Mouse (Mus musculus) ES-Bruce4 (cell line): Measurements from ENCODE around the gene Dctn2. TPM values are rescaled to one million over a fixed set of nuclear protein-coding genes. Genes with fewer than 3 reads are reported as not detected.

ENCODE experiments used
- H3K27ac ChIP-seq: 2 replicates; pipeline ENCODE4 v1.5.1; 2012; ENCODE audit warnings: low read length, inconsistent platforms; ENCODE audit not compliant: insufficient read depth
- H3K27me3 ChIP-seq: 2 replicates; pipeline ENCODE4 v1.6.1; 2012; ENCODE audit warnings: mild to moderate bottlenecking, low read length, inconsistent platforms; ENCODE audit not compliant: control insufficient read depth, poor library complexity, insufficient read depth, severe bottlenecking
- H3K36me3 ChIP-seq: 2 replicates; pipeline ENCODE4 v1.6.1; 2012; ENCODE audit warnings: inconsistent platforms, mild to moderate bottlenecking, low read length, moderate library complexity; ENCODE audit not compliant: control insufficient read depth, poor library complexity, insufficient read depth, severe bottlenecking
- H3K4me1 ChIP-seq: one replicate; pipeline ENCODE4 v1.8.1; 2011; ENCODE audit warnings: low read length; ENCODE audit not compliant: control insufficient read depth, insufficient read depth
- H3K4me3 ChIP-seq: 2 replicates; pipeline ENCODE4 v1.5.1; 2011; ENCODE audit warnings: low read depth, mild to moderate bottlenecking, low read length
- H3K9ac ChIP-seq: 2 replicates; pipeline ENCODE4 v1.6.1; 2012; ENCODE audit warnings: low read depth, mild to moderate bottlenecking, inconsistent platforms; ENCODE audit not compliant: poor library complexity, severe bottlenecking
- H3K9me3 ChIP-seq: replicated peaks from 2 replicates; pipeline ENCODE4 v1.6.1; 2012; ENCODE audit warnings: mild to moderate bottlenecking, low read length, inconsistent platforms; ENCODE audit not compliant: control insufficient read depth, poor library complexity, insufficient read depth, severe bottlenecking
- CTCF ChIP-seq: IDR thresholded peaks from one replicate; pipeline ENCODE4 v1.8.1; 2011; ENCODE audit warnings: low read depth, low read length
- EP300 ChIP-seq: IDR thresholded peaks from 2 replicates; pipeline ENCODE4 v1.6.1; 2011; ENCODE audit warnings: low read depth, low read length; ENCODE audit not compliant: insufficient read depth
- POLR2A ChIP-seq: IDR thresholded peaks from one replicate; pipeline ENCODE4 v1.8.1; 2011; ENCODE audit warnings: low read length; ENCODE audit not compliant: insufficient read depth
- polyA plus RNA-seq: library from polyadenylated mRNA; stranded (reverse); fragments of >200 nt; gene quantifications from 2 replicates; pipeline ENCODE4 v1.2.4, GENCODE M21; 2011; ENCODE audit warnings: low read depth; ENCODE audit not compliant: missing spikeins, insufficient read depth, insufficient read length

Gene Dctn2
- polyA plus RNA-seq, 1 experiment, result 124 TPM

GRCm38 (mm10) chr10:127291881-127292638, 25.9 kb downstream of the Dctn2 start:
- peaks cover 4% of the 10 kb centered on the region for H3K4me1 ChIP-seq
- no peak for TF ChIP-seq EP300
- no peak for TF ChIP-seq POLR2A
- TF ChIP-seq CTCF, result no peak

GRCm38 (mm10) chr10:127292987-127293538, 26.9 kb downstream of the Dctn2 start:
- no peak overlapping the region for H3K4me3 ChIP-seq
- no peak overlapping the region for H3K9ac ChIP-seq
- TF ChIP-seq CTCF, result no peak
- TF ChIP-seq POLR2A, result no peak
- no peak for TF ChIP-seq EP300
- H3K4me1 ChIP-seq, result no peaks in the 10 kb centered on the region
- H3K36me3 ChIP-seq, result peaks cover 44% of the 10 kb centered on the region
- H3K27me3 ChIP-seq, result no peaks in the 10 kb centered on the region
- H3K27ac ChIP-seq, result no peak overlapping the region
- peaks cover 12% of the 10 kb centered on the region for H3K9me3 ChIP-seq

More at GRCm38 (mm10) chr10:127291881-127292638, 25.9 kb downstream of the Dctn2 start:
- no peaks in the 10 kb centered on the region for H3K27me3 ChIP-seq
- H3K9me3 ChIP-seq, result peaks cover 12% of the 10 kb centered on the region
- H3K27ac ChIP-seq, result no peak overlapping the region
- peak overlapping the region; percentile 11; the same call in 1 of the 2 replicates for H3K4me3 ChIP-seq
- H3K9ac ChIP-seq, result no peak overlapping the region
- peaks cover 34% of the 10 kb centered on the region for H3K36me3 ChIP-seq

GRCm38 (mm10) chr10:127293590-127294113, 27.5 kb downstream of the Dctn2 start:
- H3K4me1 ChIP-seq, result no peaks in the 10 kb centered on the region
- H3K27ac ChIP-seq, result no peak overlapping the region
- H3K9ac ChIP-seq, result no peak overlapping the region
- peaks cover 45% of the 10 kb centered on the region for H3K36me3 ChIP-seq
- H3K27me3 ChIP-seq, result no peaks in the 10 kb centered on the region
- TF ChIP-seq EP300 (no peak), CTCF (no peak), POLR2A (no peak)
- no peak overlapping the region for H3K4me3 ChIP-seq
- peaks cover 12% of the 10 kb centered on the region for H3K9me3 ChIP-seq

- peaks cover 12% of the 10 kb centered on the region for H3K9me3 ChIP-seq
- H3K4me3 ChIP-seq, result no peak overlapping the region
- H3K4me1 ChIP-seq, result no peaks in the 10 kb centered on the region
- H3K36me3 ChIP-seq, result peaks cover 52% of the 10 kb centered on the region
- H3K9ac ChIP-seq, result no peak overlapping the region
- H3K27me3 ChIP-seq, result no peaks in the 10 kb centered on the region
- H3K27ac ChIP-seq, result no peak overlapping the region
- no peak for TF ChIP-seq CTCF
- no peak for TF ChIP-seq POLR2A
- TF ChIP-seq EP300, result no peak
These were observed 28.8 kb downstream of the Dctn2 start for GRCm38 (mm10) chr10:127294895-127295510.

DNA sequence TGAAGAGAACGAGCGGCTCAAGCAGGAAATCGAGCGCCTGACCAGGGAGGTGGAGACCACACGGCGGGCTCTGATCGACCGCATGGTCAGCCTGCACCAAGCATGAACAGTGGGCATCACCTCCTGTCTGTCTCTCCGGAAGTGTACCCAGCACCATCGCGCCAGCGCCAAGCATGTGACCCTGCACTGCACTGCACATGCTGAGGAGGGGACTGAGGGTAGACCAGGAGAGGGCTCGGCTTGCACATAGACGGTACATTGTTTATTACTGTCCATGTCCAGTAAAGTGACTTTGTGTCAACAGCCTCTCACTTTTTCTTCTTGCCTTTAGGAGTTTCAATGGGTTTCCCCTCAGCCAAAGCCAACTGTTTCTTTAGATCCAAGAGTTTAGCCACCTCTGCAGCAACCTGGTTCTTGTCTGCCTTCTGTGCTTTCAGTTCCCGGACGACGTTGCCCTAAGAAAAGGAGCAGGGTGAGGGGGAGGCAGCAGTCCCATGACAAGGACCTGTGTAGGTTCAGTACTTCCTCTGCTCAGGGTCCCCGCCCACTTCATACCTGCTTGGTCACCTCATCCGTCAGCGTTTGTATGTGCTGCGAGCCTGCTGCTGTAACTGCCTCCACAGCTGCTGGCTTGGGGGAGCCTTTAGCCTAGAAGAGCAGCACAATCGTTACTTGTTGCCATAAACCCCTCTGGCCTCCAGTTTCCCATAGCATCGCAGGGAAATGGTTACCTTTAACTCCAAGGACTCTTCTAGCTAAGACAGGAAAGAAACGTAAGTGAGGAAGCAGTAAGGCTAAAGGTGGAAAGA, 30.0 kb downstream of the Dctn2 start:
- H3K36me3 ChIP-seq, result peaks cover 59% of the 10 kb centered on the region
- no peak for TF ChIP-seq CTCF
- TF ChIP-seq POLR2A, result no peak
- no peak for TF ChIP-seq EP300
- peaks cover 12% of the 10 kb centered on the region for H3K9me3 ChIP-seq
- H3K4me3 ChIP-seq, result no peak overlapping the region
- no peak overlapping the region for H3K27ac ChIP-seq
- H3K27me3 ChIP-seq, result no peaks in the 10 kb centered on the region
- no peaks in the 10 kb centered on the region for H3K4me1 ChIP-seq
- no peak overlapping the region for H3K9ac ChIP-seq
